Mouse (Mus musculus) forebrain, embryonic 13.5 days (tissue): ENCODE results near the gene Hoga1. TPM values are rescaled to one million over a fixed set of nuclear protein-coding genes. Genes with fewer than 3 reads are reported as not detected.

Experiments
- ATAC-seq: fragments of 200-750 bp; cut with Nextera tagmentation; 2 replicates; pipeline ENCODE4 v1.8.0; 2017
- H3K27ac ChIP-seq: fragments of 300-500 bp; sonication (generic); 2 replicates; pipeline ENCODE4 v1.5.1; 2015; ENCODE audit warnings: inconsistent platforms, mild to moderate bottlenecking, moderate library complexity
- H3K27me3 ChIP-seq: fragments of 300-500 bp; sonication (generic); 2 replicates; pipeline ENCODE4 v1.6.1; 2015; ENCODE audit warnings: mild to moderate bottlenecking, inconsistent platforms
- H3K36me3 ChIP-seq: fragments of 300-500 bp; sonication (generic); 2 replicates; pipeline ENCODE4 v1.6.1; 2015; ENCODE audit warnings: mild to moderate bottlenecking, inconsistent platforms; ENCODE audit not compliant: poor library complexity, severe bottlenecking
- H3K4me1 ChIP-seq: fragments of 300-500 bp; sonication (generic); 2 replicates; pipeline ENCODE4 v1.6.1; 2015; ENCODE audit warnings: inconsistent platforms
- H3K4me2 ChIP-seq: fragments of 300-500 bp; sonication (generic); 2 replicates; pipeline ENCODE4 v1.6.1; 2015; ENCODE audit warnings: inconsistent platforms, mild to moderate bottlenecking, moderate library complexity
- H3K4me3 ChIP-seq: fragments of 300-500 bp; sonication (generic); 2 replicates; pipeline ENCODE4 v1.5.1; 2015; ENCODE audit warnings: mild to moderate bottlenecking, inconsistent platforms
- H3K9ac ChIP-seq: fragments of 300-500 bp; sonication (generic); 2 replicates; pipeline ENCODE4 v1.6.1; 2015; ENCODE audit warnings: mild to moderate bottlenecking, inconsistent platforms
- H3K9me3 ChIP-seq: fragments of 300-500 bp; sonication (generic); replicated peaks from 2 replicates; pipeline ENCODE4 v1.6.1; 2016; ENCODE audit warnings: inconsistent platforms
- WGBS: fragments of 180-500 bp; shearing (Covaris S2); methylation state at CpG from one replicate; pipeline ENCODE4 v1.1.7; 2015; 5-methylcytosine and 5-hydroxymethylcytosine counted together
- polyA plus RNA-seq: library from polyadenylated mRNA; unstranded; fragments of >200 nt; fragmentation: Nextera tagmentation; extraction: Ambion mirVana; gene quantifications from 2 replicates; pipeline ENCODE4 v1.2.1, GENCODE M21; 2015

The Hoga1 gene
- polyA plus RNA-seq, 1 experiment from 2014 or later, result 0.79 TPM

GRCm38 (mm10) chr19:42054255-42054654, 8.8 kb downstream of the Hoga1 start:
- Histone ChIP-seq H3K36me3 (no peaks in the 10 kb centered on the region), H3K4me1 (no peaks in the 10 kb centered on the region), H3K4me2 (no peak overlapping the region), H3K27me3 (no peaks in the 10 kb centered on the region), H3K27ac (no peak overlapping the region), H3K9me3 (no peaks in the 10 kb centered on the region), H3K9ac (no peak overlapping the region), H3K4me3 (no peak overlapping the region)
- WGBS, result 78% methylated on average over 6 of the region's 6 CpGs
- ATAC-seq, result no peak

- WGBS, result 78% methylated on average over 2 of the region's 2 CpGs
- Histone ChIP-seq H3K27ac (no peak overlapping the region), H3K4me2 (no peak overlapping the region), H3K9ac (no peak overlapping the region), H3K4me3 (no peak overlapping the region), H3K9me3 (no peaks in the 10 kb centered on the region), H3K4me1 (no peaks in the 10 kb centered on the region), H3K36me3 (no peaks in the 10 kb centered on the region), H3K27me3 (no peaks in the 10 kb centered on the region)
- ATAC-seq, result no peak
Measured at GRCm38 (mm10) chr19:42055881-42056280, 10.5 kb downstream of the Hoga1 start.

GRCm38 (mm10) chr19:42056719-42057409, 11.5 kb downstream of the Hoga1 start:
- no peaks in the 10 kb centered on the region for H3K9me3 ChIP-seq
- H3K9ac ChIP-seq, result no peak overlapping the region
- no peak overlapping the region for H3K27ac ChIP-seq
- H3K4me2 ChIP-seq, result no peak overlapping the region
- no peak for ATAC-seq
- H3K4me3 ChIP-seq, result no peak overlapping the region
- no peaks in the 10 kb centered on the region for H3K4me1 ChIP-seq
- H3K36me3 ChIP-seq, result no peaks in the 10 kb centered on the region
- no peaks in the 10 kb centered on the region for H3K27me3 ChIP-seq
- WGBS, result 89% methylated on average over 6 of the region's 6 CpGs

GRCm38 (mm10) chr19:42058426-42058825, 13.0 kb downstream of the Hoga1 start:
- no peak overlapping the region for H3K4me2 ChIP-seq
- H3K4me3 ChIP-seq, result no peak overlapping the region
- no peak overlapping the region for H3K27ac ChIP-seq
- H3K9ac ChIP-seq, result no peak overlapping the region
- WGBS, result 79% methylated on average over 7 of the region's 7 CpGs
- no peaks in the 10 kb centered on the region for H3K27me3 ChIP-seq
- no peaks in the 10 kb centered on the region for H3K9me3 ChIP-seq
- no peaks in the 10 kb centered on the region for H3K4me1 ChIP-seq
- ATAC-seq, result no peak
- H3K36me3 ChIP-seq, result no peaks in the 10 kb centered on the region

- Histone ChIP-seq H3K4me2 (no peak overlapping the region), H3K36me3 (no peaks in the 10 kb centered on the region), H3K4me1 (no peaks in the 10 kb centered on the region), H3K9ac (no peak overlapping the region), H3K4me3 (no peak overlapping the region), H3K9me3 (no peaks in the 10 kb centered on the region), H3K27me3 (no peaks in the 10 kb centered on the region), H3K27ac (no peak overlapping the region)
- no peak for ATAC-seq
- WGBS, result 97% methylated on average over 7 of the region's 7 CpGs
Measured at GRCm38 (mm10) chr19:42061443-42061842, 16.0 kb downstream of the Hoga1 start.

GRCm38 (mm10) chr19:42068441-42069240, 23.2 kb downstream of the Hoga1 start:
- Histone ChIP-seq H3K36me3 (0 out of 2 replicates have a peak, but pooled peaks cover 14% of the 10 kb centered on the region), H3K9ac (no peak overlapping the region), H3K27ac (no peak overlapping the region), H3K9me3 (no peaks in the 10 kb centered on the region), H3K4me3 (no peak overlapping the region), H3K4me1 (no peaks in the 10 kb centered on the region), H3K27me3 (no peaks in the 10 kb centered on the region), H3K4me2 (no peak overlapping the region)
- 92% methylated on average over 11 of the region's 11 CpGs for WGBS
- no peak for ATAC-seq

GRCm38 (mm10) chr19:42069241-42069525, 23.8 kb downstream of the Hoga1 start:
- Histone ChIP-seq H3K4me3 (no peak overlapping the region), H3K9me3 (no peaks in the 10 kb centered on the region), H3K27me3 (no peaks in the 10 kb centered on the region), H3K4me2 (no peak overlapping the region), H3K4me1 (no peaks in the 10 kb centered on the region), H3K36me3 (0 out of 2 replicates have a peak, but pooled peaks cover 17% of the 10 kb centered on the region), H3K27ac (no peak overlapping the region), H3K9ac (no peak overlapping the region)
- WGBS, result 74% methylated on average over 6 of the region's 6 CpGs
- no peak for ATAC-seq

GRCm38 (mm10) chr19:42071221-42071620, 25.8 kb downstream of the Hoga1 start:
- H3K27ac ChIP-seq, result no peak overlapping the region
- H3K4me2 ChIP-seq, result no peak overlapping the region
- no peak for ATAC-seq
- no peak overlapping the region for H3K9ac ChIP-seq
- H3K36me3 ChIP-seq, result peaks cover 37% of the 10 kb centered on the region
- no peaks in the 10 kb centered on the region for H3K27me3 ChIP-seq
- H3K9me3 ChIP-seq, result no peaks in the 10 kb centered on the region
- no peak overlapping the region for H3K4me3 ChIP-seq
- 80% methylated on average over 7 of the region's 7 CpGs for WGBS
- H3K4me1 ChIP-seq, result no peaks in the 10 kb centered on the region

- no peaks in the 10 kb centered on the region for H3K27me3 ChIP-seq
- no peak overlapping the region for H3K4me2 ChIP-seq
- no peak overlapping the region for H3K9ac ChIP-seq
- H3K27ac ChIP-seq, result no peak overlapping the region
- no peak for ATAC-seq
- peaks cover 45% of the 10 kb centered on the region for H3K36me3 ChIP-seq
- H3K4me3 ChIP-seq, result no peak overlapping the region
- no peaks in the 10 kb centered on the region for H3K9me3 ChIP-seq
- 81% methylated on average over 15 of the region's 15 CpGs for WGBS
- H3K4me1 ChIP-seq, result no peaks in the 10 kb centered on the region
Measured at GRCm38 (mm10) chr19:42071886-42072608, 26.6 kb downstream of the Hoga1 start.

GRCm38 (mm10) chr19:42072802-42073201, 27.4 kb downstream of the Hoga1 start:
- Histone ChIP-seq H3K36me3 (peaks cover 50% of the 10 kb centered on the region), H3K9ac (no peak overlapping the region), H3K9me3 (no peaks in the 10 kb centered on the region), H3K4me3 (no peak overlapping the region), H3K4me2 (no peak overlapping the region), H3K27ac (no peak overlapping the region), H3K27me3 (no peaks in the 10 kb centered on the region), H3K4me1 (no peaks in the 10 kb centered on the region)
- WGBS, result 83% methylated on average over 7 of the region's 7 CpGs
- no peak for ATAC-seq

GRCm38 (mm10) chr19:42075051-42075450, 29.6 kb downstream of the Hoga1 start:
- H3K4me1 ChIP-seq, result no peaks in the 10 kb centered on the region

GRCm38 (mm10) chr19:42075992-42076391, 30.6 kb downstream of the Hoga1 start:
- H3K4me2 ChIP-seq, result no peak overlapping the region
- H3K4me1 ChIP-seq, result no peaks in the 10 kb centered on the region
- no peak overlapping the region for H3K4me3 ChIP-seq
- no peak overlapping the region for H3K9ac ChIP-seq
- H3K27ac ChIP-seq, result no peak overlapping the region
- H3K27me3 ChIP-seq, result no peaks in the 10 kb centered on the region
- H3K9me3 ChIP-seq, result no peaks in the 10 kb centered on the region
- ATAC-seq, result no peak
- peaks cover 51% of the 10 kb centered on the region for H3K36me3 ChIP-seq
- 91% methylated on average over 16 of the region's 16 CpGs for WGBS

More at GRCm38 (mm10) chr19:42075051-42075450, 29.6 kb downstream of the Hoga1 start:
- Histone ChIP-seq H3K9ac (no peak overlapping the region), H3K9me3 (no peaks in the 10 kb centered on the region), H3K36me3 (peaks cover 57% of the 10 kb centered on the region), H3K27me3 (no peaks in the 10 kb centered on the region), H3K27ac (no peak overlapping the region), H3K4me3 (no peak overlapping the region), H3K4me2 (no peak overlapping the region)
- no peak for ATAC-seq
- WGBS, result 83% methylated on average over 2 of the region's 2 CpGs
